Mouse (Mus musculus) neural tube, embryonic 12.5 days (tissue): ENCODE measurements at regions not wholly inside any gene's neighbourhood (a gene's known extent, or its start where the extent isn't known, plus 50 kb on each side); places are given as distances from the start of the nearest gene placed in this dataset.

Source experiments
- ATAC-seq: fragments of 200-750 bp; cut with Nextera tagmentation; 2 replicates; pipeline ENCODE4 v1.8.0; 2017; ENCODE audit warnings: low read depth, mild to moderate bottlenecking, moderate TSS enrichment, moderate library complexity; ENCODE audit not compliant: low FRiP score
- H3K27ac ChIP-seq: fragments of 300-500 bp; sonication (generic); 2 replicates; pipeline ENCODE4 v1.5.1; 2016
- H3K27me3 ChIP-seq: fragments of 300-500 bp; sonication (generic); replicated peaks from 2 replicates; pipeline ENCODE4 v1.6.1; 2016; ENCODE audit warnings: mild to moderate bottlenecking
- H3K36me3 ChIP-seq: fragments of 300-500 bp; sonication (generic); 2 replicates; pipeline ENCODE4 v1.6.1; 2016; ENCODE audit warnings: mild to moderate bottlenecking
- H3K4me1 ChIP-seq: fragments of 300-500 bp; sonication (generic); 2 replicates; pipeline ENCODE4 v1.6.1; 2016
- H3K4me2 ChIP-seq: fragments of 300-500 bp; sonication (generic); replicated peaks from 2 replicates; pipeline ENCODE4 v1.6.1; 2016; ENCODE audit warnings: mild to moderate bottlenecking
- H3K4me3 ChIP-seq: fragments of 300-500 bp; sonication (generic); 2 replicates; pipeline ENCODE4 v1.5.1; 2016
- H3K9ac ChIP-seq: fragments of 300-500 bp; sonication (generic); 2 replicates; pipeline ENCODE4 v1.6.1; 2016; ENCODE audit warnings: mild to moderate bottlenecking
- H3K9me3 ChIP-seq: fragments of 300-500 bp; sonication (generic); 2 replicates; pipeline ENCODE4 v1.6.1; 2016; ENCODE audit warnings: mild to moderate bottlenecking
- WGBS: fragments of 180-500 bp; shearing (Covaris S2); methylation state at CpG from one replicate; pipeline ENCODE4 v1.1.7; 2016; 5-methylcytosine and 5-hydroxymethylcytosine counted together

DNA sequence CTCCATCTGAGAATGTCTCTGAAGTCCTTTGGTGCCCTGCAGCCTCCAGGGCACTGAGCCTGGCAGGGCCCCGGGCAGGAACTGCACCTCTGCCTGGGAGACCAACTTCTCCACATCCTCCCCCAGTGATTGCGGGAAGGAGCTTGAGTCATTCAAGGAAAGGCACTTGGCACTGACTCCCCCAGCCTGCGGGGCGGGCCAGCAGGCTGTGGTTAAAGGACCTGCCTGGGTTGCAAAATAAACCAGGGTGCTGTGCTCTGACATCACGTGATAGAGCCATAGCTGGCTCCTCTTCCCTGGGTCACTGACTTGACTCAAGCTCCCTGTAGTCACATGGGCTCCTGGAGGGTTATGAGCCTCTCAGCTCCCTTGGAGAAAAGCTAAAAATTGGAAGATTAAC is 108.5 kb downstream of the Gm826 start:
- no peak for ATAC-seq
- no peaks in the 10 kb centered on the region for H3K4me1 ChIP-seq
- 72% methylated on average over 5 of the region's 5 CpGs for WGBS
- no peak overlapping the region for H3K4me2 ChIP-seq
- no peaks in the 10 kb centered on the region for H3K9me3 ChIP-seq
- H3K27ac ChIP-seq = no peak overlapping the region
- H3K4me3 ChIP-seq = no peak overlapping the region
- no peaks in the 10 kb centered on the region for H3K36me3 ChIP-seq
- no peak overlapping the region for H3K9ac ChIP-seq
- peaks cover 5% of the 10 kb centered on the region for H3K27me3 ChIP-seq

DNA sequence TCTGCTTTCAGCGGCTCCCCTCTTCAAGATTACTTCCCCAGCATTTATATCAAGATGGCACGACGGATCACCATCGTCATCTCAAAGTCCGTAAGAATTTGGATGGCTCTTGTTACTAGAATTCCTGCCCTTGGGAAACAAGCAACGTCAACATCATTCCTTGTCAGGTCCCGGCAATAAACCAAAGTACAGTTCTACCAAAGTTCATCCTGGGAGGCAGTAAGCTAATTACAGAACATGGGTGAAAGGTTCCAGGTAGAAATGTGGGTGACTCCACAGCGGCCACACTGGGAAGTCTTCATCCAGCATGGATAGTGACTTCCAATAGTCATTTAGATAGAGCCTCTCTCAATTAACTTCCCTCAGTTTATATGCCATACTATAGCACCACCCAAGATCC is 110.6 kb downstream of the Gm826 start:
- no peak overlapping the region for H3K4me3 ChIP-seq
- no peak overlapping the region for H3K4me2 ChIP-seq
- no peaks in the 10 kb centered on the region for H3K9me3 ChIP-seq
- ATAC-seq = no peak
- H3K36me3 ChIP-seq = no peaks in the 10 kb centered on the region
- H3K9ac ChIP-seq = no peak overlapping the region
- WGBS = 90% methylated on average over 8 of the region's 8 CpGs
- no peaks in the 10 kb centered on the region for H3K4me1 ChIP-seq
- peaks cover 5% of the 10 kb centered on the region for H3K27me3 ChIP-seq
- H3K27ac ChIP-seq = no peak overlapping the region

DNA sequence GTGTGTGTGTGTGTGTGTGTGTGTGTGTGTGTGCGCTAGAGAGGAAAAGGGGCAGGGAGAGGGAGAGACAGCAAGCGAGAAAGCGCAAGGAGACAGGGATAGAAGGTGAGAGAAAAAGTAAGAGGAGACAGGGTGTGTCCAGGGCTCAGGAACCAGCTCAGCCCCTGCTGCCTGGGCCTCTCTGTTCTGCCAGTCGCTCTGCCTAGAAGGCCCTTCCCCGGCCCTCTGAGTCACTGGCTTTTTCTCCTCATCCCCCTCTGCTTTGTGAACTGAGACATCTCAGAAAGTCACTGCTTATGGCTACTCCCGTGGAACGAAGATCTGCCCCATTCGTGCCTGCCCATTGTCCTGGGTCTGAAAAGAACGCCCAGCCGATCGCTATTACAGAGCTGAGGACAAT is 112.2 kb downstream of the Gm826 start:
- H3K4me1 ChIP-seq = no peaks in the 10 kb centered on the region
- H3K27me3 ChIP-seq = peaks cover 8% of the 10 kb centered on the region
- H3K9ac ChIP-seq = no peak overlapping the region
- H3K9me3 ChIP-seq = no peaks in the 10 kb centered on the region
- H3K36me3 ChIP-seq = no peaks in the 10 kb centered on the region
- ATAC-seq = no peak
- no peak overlapping the region for H3K4me2 ChIP-seq
- 56% methylated on average over 10 of the region's 11 CpGs for WGBS
- no peak overlapping the region for H3K27ac ChIP-seq
- no peak overlapping the region for H3K4me3 ChIP-seq

DNA sequence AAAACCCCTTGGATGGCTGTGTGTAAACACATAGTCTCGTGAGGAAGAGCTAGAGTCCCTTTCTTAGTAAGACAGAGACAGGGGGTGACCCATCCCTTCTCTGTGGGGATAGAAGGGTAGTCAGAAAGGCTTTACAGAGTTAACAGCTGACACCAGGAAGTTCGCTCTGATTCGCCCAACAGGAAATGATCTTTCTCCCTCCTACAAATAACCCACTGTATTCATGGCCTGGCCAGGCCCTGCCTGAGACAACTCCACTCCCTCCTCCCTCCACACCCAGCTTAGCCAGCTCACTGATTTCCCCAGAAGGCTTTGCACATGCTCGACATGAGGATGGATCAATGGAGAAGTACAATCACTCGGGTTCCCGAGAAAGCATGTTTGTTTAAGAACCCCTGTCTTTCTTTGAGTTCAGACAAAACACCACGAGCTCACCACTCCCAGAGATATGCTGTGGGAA is 113.4 kb downstream of the Gm826 start:
- no peak overlapping the region for H3K4me3 ChIP-seq
- peaks cover 8% of the 10 kb centered on the region for H3K27me3 ChIP-seq
- H3K4me2 ChIP-seq = no peak overlapping the region
- H3K9me3 ChIP-seq = no peaks in the 10 kb centered on the region
- no peaks in the 10 kb centered on the region for H3K36me3 ChIP-seq
- WGBS = 21% methylated on average over 7 of the region's 7 CpGs
- no peak overlapping the region for H3K9ac ChIP-seq
- no peaks in the 10 kb centered on the region for H3K4me1 ChIP-seq
- H3K27ac ChIP-seq = no peak overlapping the region
- ATAC-seq = no peak

DNA sequence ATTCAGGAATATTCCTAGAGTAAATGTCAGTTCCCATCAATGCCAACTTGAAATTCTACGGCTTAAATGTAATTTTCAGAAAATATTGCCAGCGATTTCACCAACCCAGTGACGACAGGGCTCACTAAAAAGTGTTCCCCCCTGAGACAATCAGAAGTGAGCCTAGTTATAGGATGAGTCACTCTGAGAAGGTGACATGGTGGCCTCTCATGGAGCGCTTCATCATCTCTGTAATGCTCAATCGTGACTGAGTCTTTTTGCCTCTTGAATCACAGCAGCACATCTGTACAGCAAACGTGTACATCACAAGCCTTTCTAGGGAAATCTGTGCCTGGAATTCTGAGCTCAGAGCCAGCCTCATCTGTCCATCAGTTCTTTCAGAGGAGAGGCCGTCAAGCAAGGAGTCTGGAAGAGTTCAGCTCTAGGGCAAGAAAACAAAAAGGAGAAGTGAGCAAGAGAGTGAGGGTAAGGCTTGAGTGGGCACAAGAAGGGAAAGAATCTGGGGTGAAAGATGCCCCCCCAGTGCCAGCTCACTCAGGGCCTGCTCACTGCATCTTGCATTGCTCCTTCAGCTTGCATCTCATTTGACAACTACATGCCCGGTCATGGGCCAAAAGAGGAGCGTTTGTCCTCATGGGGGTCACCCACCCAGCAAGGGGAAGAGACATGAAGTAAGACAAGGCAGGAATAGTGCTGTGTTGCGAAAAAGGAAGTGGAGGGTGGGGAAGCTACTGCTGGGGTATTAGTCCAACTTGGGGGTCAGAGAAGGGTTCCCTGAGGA is 119.7 kb downstream of the Gm826 start:
- Histone ChIP-seq H3K27me3 (0 out of 2 replicates have a peak, but pooled peaks cover 2% of the 10 kb centered on the region), H3K4me3 (no peak overlapping the region), H3K36me3 (no peaks in the 10 kb centered on the region), H3K4me2 (no peak overlapping the region), H3K9ac (no peak overlapping the region), H3K4me1 (no peaks in the 10 kb centered on the region), H3K27ac (no peak overlapping the region), H3K9me3 (no peaks in the 10 kb centered on the region)
- 88% methylated on average over 10 of the region's 10 CpGs for WGBS
- ATAC-seq = no peak

DNA sequence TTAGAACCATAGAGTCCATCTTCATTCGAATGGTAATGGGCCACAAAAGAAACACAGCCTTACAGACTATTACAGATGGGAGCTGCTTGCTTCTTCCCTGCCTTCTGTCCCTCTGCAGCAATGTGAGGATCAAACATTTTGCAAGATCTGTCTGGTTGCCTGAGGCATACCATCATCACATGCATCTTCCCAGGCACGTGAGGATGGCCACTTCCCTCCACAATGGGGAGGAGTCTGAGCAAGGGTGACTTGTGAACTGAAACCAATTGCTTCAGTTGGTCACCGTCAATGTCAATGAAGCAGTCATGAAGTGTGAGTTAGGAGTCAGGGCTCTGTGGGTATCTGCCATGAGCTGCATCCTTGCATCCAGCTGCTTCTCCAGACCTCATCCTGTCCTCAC is 123.5 kb downstream of the Gm826 start:
- Histone ChIP-seq H3K36me3 (no peaks in the 10 kb centered on the region), H3K9ac (no peak overlapping the region), H3K4me2 (no peak overlapping the region), H3K27ac (no peak overlapping the region), H3K4me3 (no peak overlapping the region), H3K9me3 (no peaks in the 10 kb centered on the region), H3K27me3 (no peaks in the 10 kb centered on the region), H3K4me1 (no peaks in the 10 kb centered on the region)
- 77% methylated on average over 3 of the region's 3 CpGs for WGBS
- no peak for ATAC-seq

DNA sequence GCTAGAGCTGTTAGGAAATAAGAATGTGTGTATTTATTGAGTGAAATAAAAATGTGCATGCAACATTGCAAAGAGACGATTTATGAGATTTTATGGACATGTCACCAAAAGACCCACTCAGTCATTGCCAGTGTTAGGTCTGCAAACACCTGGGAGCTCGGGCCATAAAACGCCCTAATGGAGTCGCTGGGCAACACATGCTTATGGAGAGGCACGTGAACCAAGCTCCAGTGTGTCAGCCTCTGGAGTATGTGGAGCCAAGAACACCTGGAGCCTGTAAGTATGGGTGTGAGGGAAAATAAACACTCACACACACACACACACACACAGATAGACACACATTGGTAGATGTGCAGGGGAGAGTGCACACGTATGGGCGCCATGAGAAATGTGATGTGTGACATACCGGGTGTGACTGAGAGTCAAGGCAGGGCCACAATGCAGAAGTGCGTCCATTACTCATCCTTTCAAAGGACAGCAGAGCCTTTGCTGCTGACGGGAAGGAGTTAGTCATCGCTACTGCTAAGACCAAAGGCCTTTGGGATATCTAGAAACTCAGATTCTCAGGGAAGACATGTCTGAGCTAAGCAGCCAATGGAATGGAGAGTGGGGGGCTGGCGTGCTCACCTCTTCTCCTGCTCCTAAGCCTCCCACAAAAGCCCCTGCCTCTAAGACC is 124.2 kb downstream of the Gm826 start:
- WGBS = 85% methylated on average over 12 of the region's 12 CpGs
- Histone ChIP-seq H3K9ac (no peak overlapping the region), H3K4me3 (no peak overlapping the region), H3K27me3 (no peaks in the 10 kb centered on the region), H3K4me2 (no peak overlapping the region), H3K9me3 (no peaks in the 10 kb centered on the region), H3K36me3 (no peaks in the 10 kb centered on the region), H3K4me1 (no peaks in the 10 kb centered on the region), H3K27ac (no peak overlapping the region)
- ATAC-seq = no peak

DNA sequence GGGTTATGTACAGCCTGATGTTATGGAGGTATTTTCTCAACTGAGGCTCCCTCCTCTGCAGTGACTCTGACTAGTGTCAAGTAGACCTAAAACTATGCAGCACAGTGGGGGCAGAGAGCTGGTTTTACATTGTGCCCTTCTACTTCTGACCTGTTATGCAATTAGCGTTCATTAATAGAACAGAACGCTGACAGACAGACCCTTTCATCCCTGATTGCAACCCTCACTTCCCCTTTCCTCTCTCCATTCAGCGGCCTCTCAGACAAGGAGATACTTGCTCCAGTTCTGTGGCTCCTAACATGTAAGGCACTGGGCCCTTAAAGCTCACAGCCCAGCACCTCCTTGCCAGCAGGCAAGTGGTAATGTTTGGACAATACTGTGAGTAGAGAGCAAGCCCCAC is 125.7 kb downstream of the Gm826 start:
- Histone ChIP-seq H3K4me2 (no peak overlapping the region), H3K4me3 (no peak overlapping the region), H3K27ac (no peak overlapping the region), H3K27me3 (no peaks in the 10 kb centered on the region), H3K4me1 (no peaks in the 10 kb centered on the region), H3K9ac (no peak overlapping the region), H3K9me3 (no peaks in the 10 kb centered on the region), H3K36me3 (no peaks in the 10 kb centered on the region)
- 66% methylated on average over 3 of the region's 3 CpGs for WGBS
- ATAC-seq = no peak

DNA sequence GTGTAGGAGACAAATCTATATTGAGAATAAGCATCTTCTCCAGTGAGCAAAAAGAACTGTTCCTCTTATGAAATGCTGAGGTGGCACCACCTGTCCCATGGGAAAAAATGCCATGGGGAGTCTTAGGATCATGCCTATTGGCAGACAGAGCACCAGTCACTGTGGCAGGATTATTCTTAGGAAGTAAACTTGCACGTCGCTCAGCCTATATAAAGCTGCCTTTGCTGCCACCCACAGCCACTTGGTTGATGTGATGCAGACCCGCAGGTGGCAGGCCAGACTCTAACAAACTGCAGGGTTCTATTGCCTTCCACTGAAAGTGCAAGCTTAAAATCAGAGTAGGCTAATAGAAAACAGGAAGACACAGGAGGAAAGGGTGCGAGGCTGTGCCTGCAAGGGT is 126.7 kb downstream of the Gm826 start:
- Histone ChIP-seq H3K27me3 (no peaks in the 10 kb centered on the region), H3K4me3 (no peak overlapping the region), H3K4me1 (no peaks in the 10 kb centered on the region), H3K27ac (no peak overlapping the region), H3K9me3 (no peaks in the 10 kb centered on the region), H3K4me2 (no peak overlapping the region), H3K9ac (no peak overlapping the region), H3K36me3 (no peaks in the 10 kb centered on the region)
- ATAC-seq = no peak
- 76% methylated on average over 4 of the region's 4 CpGs for WGBS

DNA sequence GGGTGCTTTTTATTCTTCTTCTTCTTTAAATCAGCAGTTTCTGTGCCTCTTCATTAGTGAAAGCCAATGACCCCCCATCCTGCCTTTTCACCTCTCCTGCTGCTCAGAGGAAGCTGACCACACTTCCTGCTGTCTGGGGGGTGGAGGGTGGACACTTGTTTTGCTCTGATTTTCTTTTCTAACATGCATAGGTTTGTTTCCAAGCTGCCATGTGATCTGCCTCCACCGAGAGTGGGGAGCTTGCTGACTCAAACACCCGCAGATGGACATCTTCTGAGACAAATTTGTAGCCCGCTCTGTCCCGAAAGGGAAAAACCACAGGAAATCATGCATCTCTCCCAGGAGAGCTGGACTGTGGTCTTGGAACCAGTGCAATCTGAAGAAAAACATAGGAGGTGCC is 141.3 kb downstream of the Gm826 start:
- WGBS = 74% methylated on average over 4 of the region's 4 CpGs
- Histone ChIP-seq H3K36me3 (no peaks in the 10 kb centered on the region), H3K27me3 (no peaks in the 10 kb centered on the region), H3K4me1 (no peaks in the 10 kb centered on the region), H3K9me3 (no peaks in the 10 kb centered on the region), H3K4me3 (no peak overlapping the region), H3K9ac (no peak overlapping the region), H3K4me2 (no peak overlapping the region), H3K27ac (no peak overlapping the region)
- no peak for ATAC-seq

DNA sequence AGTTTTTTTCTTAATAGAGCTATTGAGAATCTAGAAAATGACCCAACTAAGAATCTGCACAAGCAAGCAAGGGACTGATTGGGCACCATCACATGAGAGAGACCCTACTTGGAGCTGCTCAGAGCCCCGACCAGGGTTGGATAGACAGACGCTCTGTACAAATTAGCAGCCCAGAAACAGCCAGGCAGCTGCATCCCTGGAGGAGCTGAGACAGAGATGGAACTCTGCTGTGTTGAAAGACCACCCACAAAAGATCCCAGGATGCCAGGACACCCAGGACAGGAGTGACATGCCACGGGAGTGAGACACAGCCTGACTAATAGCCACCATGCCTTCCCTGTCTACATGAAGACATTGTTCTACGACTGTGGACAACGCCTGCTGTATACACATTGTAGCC is 147.9 kb downstream of the Gm826 start:
- Histone ChIP-seq H3K4me2 (no peak overlapping the region), H3K36me3 (no peaks in the 10 kb centered on the region), H3K4me3 (no peak overlapping the region), H3K27me3 (no peaks in the 10 kb centered on the region), H3K9me3 (no peaks in the 10 kb centered on the region), H3K9ac (no peak overlapping the region), H3K4me1 (no peaks in the 10 kb centered on the region), H3K27ac (no peak overlapping the region)
- WGBS = 81% methylated on average over 5 of the region's 5 CpGs
- no peak for ATAC-seq

DNA sequence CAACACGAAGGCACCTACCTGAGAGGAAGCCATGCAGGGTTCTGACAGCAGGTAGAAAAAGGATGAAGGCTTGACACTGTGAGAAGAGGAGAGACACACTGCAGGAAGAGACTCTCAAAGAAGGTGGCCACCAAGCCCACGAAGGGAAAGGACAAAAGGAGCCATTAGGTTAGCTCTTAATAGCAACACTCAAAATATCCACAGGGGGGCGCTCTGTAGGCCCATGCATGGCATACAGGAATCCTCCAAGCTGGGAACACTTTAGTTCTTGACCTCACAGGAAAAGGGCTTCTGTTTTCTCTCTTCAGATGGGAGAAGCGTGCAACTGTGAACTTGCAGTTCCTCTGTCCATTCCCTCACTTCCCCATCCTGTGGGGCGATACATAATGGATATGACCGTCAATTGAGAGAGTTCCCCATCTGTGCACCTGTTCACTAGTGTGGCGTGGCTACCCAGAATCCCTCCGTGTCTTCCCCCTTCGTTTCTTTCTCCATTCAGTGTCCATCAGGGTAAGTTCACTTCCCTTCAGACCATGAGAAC is 162.9 kb downstream of the Gm826 start:
- Histone ChIP-seq H3K4me2 (no peak overlapping the region), H3K9ac (no peak overlapping the region), H3K4me3 (no peak overlapping the region), H3K27me3 (no peaks in the 10 kb centered on the region), H3K27ac (no peak overlapping the region), H3K9me3 (no peaks in the 10 kb centered on the region), H3K4me1 (no peaks in the 10 kb centered on the region), H3K36me3 (no peaks in the 10 kb centered on the region)
- WGBS = 71% methylated on average over 9 of the region's 9 CpGs
- no peak for ATAC-seq
